Mouse (Mus musculus) stomach, postnatal 0 days (tissue): Measurements from ENCODE around the gene Psmb4.

Experiments used
- CTCF ChIP-seq: IDR thresholded peaks from 2 replicates; pipeline ENCODE4 v1.5.1; 2016; ENCODE audit warnings: antibody characterized with exemption, low read depth, mild to moderate bottlenecking, moderate library complexity
- EP300 ChIP-seq: optimal IDR thresholded peaks from 2 replicates; pipeline ENCODE3; 2016; ENCODE audit warnings: antibody characterized with exemption

DNA sequence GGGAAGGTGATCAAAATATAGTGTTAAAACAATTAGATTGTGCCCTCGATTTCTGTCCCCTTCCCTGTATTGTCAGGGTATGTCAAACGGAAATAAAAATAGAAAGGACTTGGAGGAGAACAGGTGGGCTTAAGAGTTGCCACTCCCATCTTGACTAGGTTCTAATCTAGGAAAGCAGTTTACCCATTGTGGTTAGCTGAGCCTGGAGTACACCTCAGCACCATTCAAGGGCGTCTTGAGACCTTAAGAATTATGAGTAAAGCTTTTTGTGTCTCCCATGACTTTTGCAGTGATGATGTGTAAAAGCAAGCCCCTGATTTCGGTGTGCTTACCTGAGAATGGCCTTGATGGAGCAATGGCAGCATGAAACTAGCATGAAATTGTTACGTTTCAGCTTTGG, 47.7 kb downstream of the Psmb4 start:
- no peak for TF ChIP-seq EP300
- TF ChIP-seq CTCF: no peak
